Mouse (Mus musculus) embryonic facial prominence, embryonic 13.5 days (tissue): Measurements from ENCODE around the gene Apol10a. TPM values are rescaled to one million over a fixed set of nuclear protein-coding genes. Genes with fewer than 3 reads are reported as not detected.
"Not testable (repeated sequence)": the region's sequence is repeated elsewhere in the genome, so short reads cannot be mapped to it uniquely, and the experiment has no call there.

ENCODE experiments used
- ATAC-seq: fragments of 200-750 bp; cut with Nextera tagmentation; 2 replicates; pipeline ENCODE4 v1.8.0; 2017; ENCODE audit warnings: low read depth; ENCODE audit not compliant: insufficient number of reproducible peaks, insufficient read depth, low FRiP score, low TSS enrichment
- H3K27ac ChIP-seq: fragments of 300-500 bp; sonication (generic); 2 replicates; pipeline ENCODE4 v1.5.1; 2015; ENCODE audit warnings: moderate library complexity, mild to moderate bottlenecking, inconsistent platforms
- H3K27me3 ChIP-seq: fragments of 300-500 bp; sonication (generic); 2 replicates; pipeline ENCODE4 v1.6.1; 2015; ENCODE audit warnings: mild to moderate bottlenecking, inconsistent platforms
- H3K36me3 ChIP-seq: fragments of 300-500 bp; sonication (generic); 2 replicates; pipeline ENCODE4 v1.6.1; 2015; ENCODE audit warnings: mild to moderate bottlenecking, inconsistent platforms
- H3K4me1 ChIP-seq: fragments of 300-500 bp; sonication (generic); 2 replicates; pipeline ENCODE4 v1.6.1; 2015; ENCODE audit warnings: inconsistent platforms
- H3K4me2 ChIP-seq: fragments of 300-500 bp; sonication (generic); 2 replicates; pipeline ENCODE4 v1.6.1; 2015; ENCODE audit warnings: moderate library complexity, mild to moderate bottlenecking, inconsistent platforms
- H3K4me3 ChIP-seq: fragments of 300-500 bp; sonication (generic); 2 replicates; pipeline ENCODE4 v1.5.1; 2015; ENCODE audit warnings: mild to moderate bottlenecking, inconsistent platforms
- H3K9ac ChIP-seq: fragments of 300-500 bp; sonication (generic); 2 replicates; pipeline ENCODE4 v1.6.1; 2015; ENCODE audit warnings: mild to moderate bottlenecking, inconsistent platforms
- H3K9me3 ChIP-seq: fragments of 300-500 bp; sonication (generic); 2 replicates; pipeline ENCODE4 v1.6.1; 2016; ENCODE audit warnings: inconsistent platforms
- WGBS: fragments of 180-500 bp; shearing (Covaris S2); methylation state at CpG from one replicate; pipeline ENCODE4 v1.1.7; 2015; ENCODE audit warnings: mixed read lengths; 5-methylcytosine and 5-hydroxymethylcytosine counted together
- polyA plus RNA-seq: library from polyadenylated mRNA; unstranded; fragments of >200 nt; fragmentation: Nextera tagmentation; extraction: Ambion mirVana; gene quantifications from 2 replicates; pipeline ENCODE4 v1.2.1, GENCODE M21; 2015

The Apol10a gene
- 0.08 TPM in 1 of 2 replicates, not detected in the other for polyA plus RNA-seq

DNA sequence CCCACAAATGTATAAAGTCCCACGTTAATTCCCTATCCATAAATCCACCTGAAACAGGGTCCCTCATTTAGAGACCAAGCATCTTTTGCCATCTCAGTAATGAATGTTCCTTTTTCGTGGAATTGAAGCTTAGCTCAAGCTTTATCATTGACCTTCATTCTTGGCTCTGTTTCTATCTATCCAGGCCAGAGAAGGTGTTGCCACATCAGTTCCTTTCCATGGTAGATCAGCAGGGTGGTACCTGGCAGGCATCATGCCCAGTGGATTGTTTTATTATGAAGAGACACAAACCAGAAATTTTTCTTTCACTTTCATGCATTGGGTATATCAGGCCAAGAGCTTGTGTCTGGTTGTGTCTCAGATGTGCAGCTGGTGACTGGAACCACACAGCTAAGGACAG is at the start of gene Apol10a:
Gene Apol10a, plus strand, starts transcription at position 355 of the 400 bp plus-strand sequence.
- H3K27ac ChIP-seq, H3K9me3 ChIP-seq, H3K36me3 ChIP-seq, H3K4me3 ChIP-seq, H3K27me3 ChIP-seq, ATAC-seq, H3K4me1 ChIP-seq, H3K9ac ChIP-seq, H3K4me2 ChIP-seq: not testable (repeated sequence)
- WGBS = 71% methylated on average over 2 of the region's 2 CpGs

DNA sequence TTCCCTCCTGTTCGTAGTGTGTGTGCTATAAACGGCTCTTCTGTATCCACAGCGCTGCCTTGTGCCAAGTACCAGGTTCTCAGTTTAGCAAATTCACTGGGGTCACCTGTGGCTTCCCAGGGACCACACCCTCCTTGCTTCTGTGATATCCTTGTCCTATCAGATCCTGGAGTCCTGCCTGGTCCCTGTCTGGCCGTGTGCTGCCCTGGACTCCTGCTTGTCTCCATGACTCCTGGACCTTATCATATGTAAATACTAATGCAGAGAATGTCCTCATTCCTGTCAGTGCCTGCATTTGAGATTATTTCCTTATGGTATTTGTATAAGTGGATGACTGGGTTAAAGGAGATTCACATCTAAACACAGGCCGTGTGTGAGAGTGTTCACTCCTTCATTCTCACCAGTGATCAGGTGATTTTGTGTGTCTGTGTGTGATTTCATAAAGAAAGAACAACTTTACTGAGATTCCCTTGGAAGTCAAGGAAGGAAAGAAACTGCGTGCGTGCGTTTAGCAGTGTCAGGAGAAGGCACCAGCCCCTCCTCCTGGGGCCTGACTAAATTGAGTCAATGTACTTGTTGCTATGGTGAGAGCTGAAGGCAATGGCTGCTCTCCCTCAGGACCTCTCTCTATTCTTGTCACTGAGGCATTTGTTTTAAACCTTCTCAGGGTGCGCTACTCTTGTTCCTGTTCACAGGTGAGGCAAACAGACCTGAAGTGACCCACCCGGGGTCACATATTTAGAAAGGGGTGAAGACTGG is 48.0 kb upstream of the Apol10a start:
- H3K36me3 ChIP-seq, H3K9ac ChIP-seq, H3K27ac ChIP-seq, H3K4me1 ChIP-seq, H3K9me3 ChIP-seq, H3K27me3 ChIP-seq, H3K4me2 ChIP-seq, H3K4me3 ChIP-seq, ATAC-seq: not testable (repeated sequence)
- 80% methylated on average over 9 of the region's 10 CpGs for WGBS

DNA sequence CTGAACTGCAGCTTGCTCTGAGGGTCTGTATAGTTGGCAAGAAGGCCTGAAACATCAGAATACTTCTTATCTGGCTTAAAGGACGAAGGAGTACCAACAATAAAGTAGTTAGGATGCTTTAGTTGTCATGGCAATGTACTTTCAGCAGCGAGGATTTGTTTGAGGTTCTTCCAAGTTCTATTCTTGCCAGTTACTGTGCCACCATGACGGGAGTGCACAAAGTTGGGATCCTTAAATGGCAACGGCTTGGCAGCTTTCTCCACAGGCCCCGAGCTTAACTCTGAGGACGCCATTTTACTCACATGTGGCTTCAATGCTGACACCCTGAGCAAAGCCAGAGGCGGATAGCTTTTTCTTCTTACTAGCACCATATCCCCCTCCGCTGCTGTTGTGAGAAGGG is 32.1 kb upstream of the Apol10a start:
- WGBS = 73% methylated on average over 8 of the region's 8 CpGs
- H3K27me3 ChIP-seq, H3K9ac ChIP-seq, H3K4me2 ChIP-seq, H3K4me1 ChIP-seq, H3K27ac ChIP-seq, H3K9me3 ChIP-seq, H3K36me3 ChIP-seq, ATAC-seq, H3K4me3 ChIP-seq: not testable (repeated sequence)

DNA sequence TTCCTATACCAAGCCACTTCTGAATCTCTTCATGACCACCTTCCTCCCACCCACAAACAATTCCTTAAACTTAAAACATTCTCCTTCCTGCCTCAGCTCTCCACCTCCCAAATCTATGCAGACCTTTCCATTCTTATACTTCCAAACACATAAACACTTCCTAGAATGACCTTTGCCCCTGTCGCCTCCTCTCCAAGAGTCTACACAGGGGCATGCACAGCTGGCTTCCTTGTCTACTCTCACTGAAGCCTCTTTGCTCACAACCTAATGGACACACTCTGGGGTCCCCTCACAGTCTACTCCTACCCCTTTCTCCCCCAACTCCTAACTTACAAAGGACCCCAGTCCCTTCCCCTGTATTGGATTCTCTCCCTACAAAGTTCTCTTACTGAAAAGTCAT is 31.2 kb upstream of the Apol10a start:
- whole genome bisulfite sequencing = 74% methylated on average over 1 of the region's 1 CpGs
- H3K27me3 ChIP-seq, H3K9me3 ChIP-seq, H3K27ac ChIP-seq, H3K9ac ChIP-seq, ATAC-seq, H3K4me3 ChIP-seq, H3K36me3 ChIP-seq, H3K4me1 ChIP-seq, H3K4me2 ChIP-seq: not testable (repeated sequence)

DNA sequence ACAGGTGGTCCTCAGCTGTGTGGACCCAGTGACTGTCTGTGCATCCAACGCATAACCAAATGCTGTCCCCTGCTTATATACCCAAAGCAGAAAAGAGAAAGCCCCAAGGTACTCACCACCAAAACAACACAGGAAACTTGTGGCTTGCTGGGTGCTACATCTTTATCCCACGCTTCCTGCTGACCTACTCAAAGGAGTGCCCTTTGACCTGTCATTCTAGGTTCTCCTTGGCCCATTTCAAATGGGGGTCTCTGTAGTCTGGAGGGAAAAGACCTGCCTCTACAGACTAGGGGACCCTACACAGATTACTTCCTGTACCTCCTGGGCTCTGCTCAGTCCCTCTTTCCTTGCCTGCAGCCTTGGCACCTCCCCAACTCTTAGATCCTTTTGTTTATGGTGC is 29.5 kb upstream of the Apol10a start, which contains the start of gene Apol7b:
Gene Apol7b, minus strand, starts transcription at position 101 of the 400 bp plus-strand sequence.
- H3K4me3 ChIP-seq, H3K36me3 ChIP-seq, H3K4me2 ChIP-seq, H3K9me3 ChIP-seq, H3K27ac ChIP-seq, H3K27me3 ChIP-seq, H3K4me1 ChIP-seq, H3K9ac ChIP-seq, ATAC-seq: not testable (repeated sequence)
- 84% methylated on average over 2 of the region's 2 CpGs for WGBS

DNA sequence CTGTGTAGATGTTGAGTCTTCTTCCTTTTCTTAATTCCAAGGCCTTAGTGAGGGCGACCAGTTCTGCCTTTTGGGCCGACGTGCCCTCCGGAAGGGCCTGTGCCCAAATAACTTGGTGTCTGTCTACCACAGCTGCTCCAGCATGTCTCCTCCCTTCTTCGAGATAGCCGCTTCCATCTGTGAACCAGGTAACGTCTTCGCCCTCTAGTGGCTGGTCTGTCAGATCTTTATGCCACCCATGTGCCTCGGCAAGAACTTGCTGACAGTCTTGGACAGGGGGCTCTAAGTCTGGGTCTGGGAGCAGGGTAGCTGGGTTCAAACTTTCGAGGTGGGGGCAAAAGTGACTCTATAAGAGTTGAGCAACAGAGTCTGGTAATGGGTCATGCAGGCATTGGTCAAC is 26.9 kb upstream of the Apol10a start:
- H3K9me3 ChIP-seq = not testable (repeated sequence)
- 49% methylated on average over 10 of the region's 10 CpGs for WGBS

DNA sequence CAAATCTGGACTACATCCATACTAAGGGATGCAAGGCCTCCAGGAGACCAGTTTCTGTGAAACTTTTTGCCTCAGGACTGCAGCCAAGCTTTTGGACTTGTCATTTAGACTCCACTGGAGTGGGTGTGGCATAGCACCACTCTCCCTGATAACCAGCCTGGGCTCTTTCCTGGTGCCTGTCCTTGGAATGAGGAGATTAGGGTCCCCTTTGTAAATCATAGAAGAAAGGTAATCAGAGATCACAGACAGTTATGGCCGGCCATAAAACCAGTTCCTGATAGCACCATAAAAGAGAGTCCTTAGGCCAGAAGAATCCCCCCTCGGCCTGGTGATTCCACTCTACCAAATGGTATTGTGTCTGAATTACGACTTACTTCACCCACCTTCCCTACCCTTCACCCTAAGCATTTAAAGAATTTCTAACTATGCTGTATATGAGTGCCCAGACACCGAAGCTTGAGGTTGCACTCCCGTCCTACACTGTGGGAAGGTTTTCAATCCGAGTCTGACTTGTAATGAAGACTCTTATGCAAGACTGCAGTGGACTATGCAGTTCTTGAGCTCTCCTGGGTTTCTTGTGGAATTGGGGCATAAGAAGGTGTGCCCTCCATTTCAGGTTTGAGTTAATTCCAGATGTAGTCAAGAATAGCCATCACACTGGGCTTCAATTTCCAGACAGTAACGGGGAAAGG is 2.0 kb upstream of the Apol10a start:
- not testable (repeated sequence) for H3K4me2 ChIP-seq, H3K4me3 ChIP-seq, H3K9ac ChIP-seq, H3K27ac ChIP-seq, ATAC-seq, H3K36me3 ChIP-seq, H3K4me1 ChIP-seq, H3K9me3 ChIP-seq, H3K27me3 ChIP-seq
- WGBS = 82% methylated on average over 7 of the region's 7 CpGs

More for the DNA sequence above, 26.9 kb upstream of the Apol10a start:
- not testable (repeated sequence) for H3K4me3 ChIP-seq, H3K36me3 ChIP-seq, H3K4me1 ChIP-seq, H3K9ac ChIP-seq, H3K27ac ChIP-seq, H3K27me3 ChIP-seq, ATAC-seq, H3K4me2 ChIP-seq

DNA sequence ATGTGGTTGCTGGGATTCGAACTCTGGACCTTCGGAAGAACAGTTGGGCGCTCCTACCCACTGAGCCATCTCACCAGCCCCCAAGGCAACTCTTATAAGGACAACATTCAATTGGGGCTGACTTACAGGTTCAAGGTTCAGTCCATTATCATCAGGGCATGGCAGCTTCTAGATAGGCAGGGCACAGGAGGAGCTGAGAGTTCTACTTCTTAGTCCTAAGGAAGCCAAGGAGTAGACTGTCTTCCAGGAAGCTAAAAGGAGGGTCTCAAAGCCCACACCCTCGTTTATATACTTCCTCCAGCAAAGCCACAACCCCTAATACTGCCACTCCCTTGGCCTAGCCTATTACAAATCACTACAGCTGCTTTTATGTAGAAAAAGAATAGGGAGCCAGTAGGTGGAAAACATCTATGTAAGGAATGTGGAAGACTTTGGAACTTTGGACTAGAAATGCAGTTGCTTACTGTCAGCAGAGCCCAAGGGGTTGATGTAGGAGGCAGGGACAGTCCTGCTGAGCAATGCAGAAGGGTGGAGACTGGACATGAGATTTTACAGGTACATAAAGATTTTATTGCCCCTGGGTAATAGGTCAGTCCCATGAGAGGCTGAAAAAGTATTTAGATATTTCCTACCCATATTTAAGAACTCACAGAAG is 5.4 kb downstream of the Apol10a start:
- H3K27ac ChIP-seq = no peak overlapping the region
- no peaks in the 10 kb centered on the region for H3K27me3 ChIP-seq
- H3K4me2 ChIP-seq = no peak overlapping the region
- H3K4me3 ChIP-seq = no peak overlapping the region
- no peak overlapping the region for H3K9ac ChIP-seq
- H3K4me1 ChIP-seq = no peaks in the 10 kb centered on the region
- H3K36me3 ChIP-seq = no peaks in the 10 kb centered on the region
- H3K9me3 ChIP-seq = no peaks in the 10 kb centered on the region
- no peak for ATAC-seq
- WGBS = 67% methylated on average over 4 of the region's 4 CpGs

DNA sequence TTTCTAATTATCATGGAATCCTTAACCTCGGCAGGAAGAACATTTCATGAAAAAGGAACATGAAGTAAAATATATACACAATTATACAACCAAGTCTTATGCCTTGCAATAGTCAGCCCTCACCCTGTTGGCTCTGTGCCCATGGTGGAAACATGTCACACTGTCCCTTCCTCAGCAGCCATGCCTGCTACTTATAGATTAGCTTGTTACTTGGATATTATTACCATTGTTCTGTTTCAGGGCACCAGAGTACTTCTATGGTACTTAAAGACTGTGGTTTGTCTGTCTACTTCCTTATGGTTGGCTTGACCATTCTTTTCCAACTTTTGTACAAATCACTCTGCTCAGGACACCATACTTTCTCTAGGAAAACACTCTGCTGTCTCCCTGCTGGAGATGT is 16.3 kb downstream of the Apol10a start:
- H3K4me3 ChIP-seq, H3K4me2 ChIP-seq, H3K36me3 ChIP-seq, H3K27ac ChIP-seq, H3K4me1 ChIP-seq, ATAC-seq, H3K9ac ChIP-seq, H3K9me3 ChIP-seq, H3K27me3 ChIP-seq: not testable (repeated sequence)
- no CpG with 5 or more reads among the region's 1 CpGs for WGBS

DNA sequence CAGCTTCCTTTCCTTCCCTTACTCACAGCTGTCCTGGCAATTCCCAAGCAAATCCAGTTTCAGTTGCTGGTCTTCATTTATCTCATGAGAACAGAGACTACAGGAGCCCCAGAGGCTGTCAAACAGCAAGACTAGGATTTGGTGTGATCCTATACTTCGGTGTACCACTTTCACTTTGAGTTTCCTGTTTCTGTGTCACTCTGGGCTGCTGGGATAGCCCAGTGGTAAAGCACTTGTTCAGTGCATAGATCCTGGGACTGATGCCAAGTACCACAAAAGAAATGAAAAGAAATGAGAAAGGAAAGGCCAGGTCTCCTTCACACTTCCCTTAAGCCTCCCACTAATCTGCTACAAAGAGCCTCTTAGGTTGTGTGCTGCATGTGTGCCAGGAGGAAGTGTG is 17.8 kb downstream of the Apol10a start:
- H3K9me3 ChIP-seq, H3K4me3 ChIP-seq, H3K9ac ChIP-seq, H3K27me3 ChIP-seq, H3K36me3 ChIP-seq, H3K27ac ChIP-seq, H3K4me1 ChIP-seq, H3K4me2 ChIP-seq, ATAC-seq: not testable (repeated sequence)
- 59% methylated on average over 1 of the region's 1 CpGs for WGBS

DNA sequence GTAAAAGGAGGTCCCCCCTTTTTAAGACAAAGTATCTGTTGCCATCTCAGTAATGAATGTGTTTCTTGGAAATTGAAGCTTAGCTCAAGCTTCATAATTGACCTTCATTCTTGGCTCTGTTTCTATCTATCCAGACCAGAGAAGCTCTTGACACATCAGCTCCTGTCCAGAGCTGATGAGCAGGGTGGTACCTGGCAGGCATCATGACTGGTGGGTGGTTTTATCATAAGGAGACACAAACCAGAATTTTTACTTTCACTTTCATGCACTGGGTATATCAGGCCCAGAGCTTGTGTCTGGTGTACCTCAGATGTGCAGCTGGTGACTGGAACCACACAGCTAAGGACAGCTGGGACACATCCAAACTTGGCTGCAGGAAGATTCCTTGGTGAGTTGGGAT is 31.1 kb downstream of the Apol10a start, which contains the start of gene Apol11a:
Gene Apol11a, plus strand, starts transcription at position 306 of the 400 bp plus-strand sequence.
- not testable (repeated sequence) for H3K27ac ChIP-seq, ATAC-seq, H3K36me3 ChIP-seq, H3K9ac ChIP-seq, H3K4me3 ChIP-seq, H3K9me3 ChIP-seq, H3K4me1 ChIP-seq, H3K4me2 ChIP-seq, H3K27me3 ChIP-seq

DNA sequence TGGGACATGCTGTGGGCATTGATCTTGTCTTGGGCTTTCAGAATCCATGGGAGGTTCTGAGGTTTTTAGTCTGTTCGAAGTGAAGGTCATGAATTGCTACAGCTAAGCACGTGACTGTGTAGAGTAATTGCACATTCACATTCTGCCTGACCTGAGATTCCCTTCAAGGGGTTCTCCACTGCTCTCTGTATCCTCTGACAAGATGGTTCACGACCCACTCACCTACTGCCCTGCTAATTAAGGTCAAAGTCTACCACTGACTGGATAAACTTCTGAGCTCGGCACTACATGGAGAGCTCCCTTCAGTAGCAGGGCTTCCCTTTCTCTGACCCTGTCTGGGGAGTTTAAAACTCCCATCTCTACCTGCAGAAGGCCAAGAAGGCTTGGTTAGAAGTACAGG is 43.7 kb downstream of the Apol10a start:
- H3K9me3 ChIP-seq, H3K27ac ChIP-seq, H3K36me3 ChIP-seq, H3K4me2 ChIP-seq, H3K27me3 ChIP-seq, ATAC-seq, H3K9ac ChIP-seq, H3K4me1 ChIP-seq, H3K4me3 ChIP-seq: not testable (repeated sequence)
- WGBS = 65% methylated on average over 4 of the region's 4 CpGs
